Mouse (Mus musculus): ENCODE results near the gene Pax5.

- TF ChIP-seq POLR2A (IDR thresholded peaks at IDR 0.05; ENCODE audit: low read depth, low read length) (no peak), CTCF (conservative IDR thresholded peaks at IDR 0.05; ENCODE audit: insufficient read depth, insufficient read length, low read depth, low read length) (no peak)
These were observed 5.9 kb downstream of the Pax5 start for GRCm38 (mm10) chr4:44704369-44704745.
